Mouse (Mus musculus): ENCODE measurements at regions not wholly inside any gene's neighbourhood (a gene's known extent, or its start where the extent isn't known, plus 50 kb on each side); places are given as distances from the start of the nearest gene placed in this dataset.

GRCm38 (mm10) chr2:133467170-133468168, 84.5 kb upstream of the Bmp2 start:
- Histone ChIP-seq H3K9ac (replicated peaks) (no peak overlapping the region), H3K27me3 (no peaks in the 10 kb centered on the region), H3K27ac (replicated peaks) (no peak overlapping the region), H3K36me3 (no peaks in the 10 kb centered on the region), H3K4me3 (no peak overlapping the region), H3K9me3 (no peaks in the 10 kb centered on the region), H3K4me2 (replicated peaks) (no peak overlapping the region), H3K4me1 (no peaks in the 10 kb centered on the region)
- ATAC-seq (ENCODE audit: low FRiP score, low read depth): no peak
- WGBS: 93% methylated on average over 9 of the region's 9 CpGs

- Histone ChIP-seq H3K4me3 (no peak overlapping the region), H3K9ac (replicated peaks) (no peak overlapping the region), H3K9me3 (no peaks in the 10 kb centered on the region), H3K4me2 (replicated peaks) (no peak overlapping the region), H3K36me3 (no peaks in the 10 kb centered on the region), H3K4me1 (no peaks in the 10 kb centered on the region), H3K27ac (replicated peaks) (no peak overlapping the region), H3K27me3 (no peaks in the 10 kb centered on the region)
- 78% methylated on average over 5 of the region's 5 CpGs for WGBS
- no peak for ATAC-seq (ENCODE audit: low FRiP score, low read depth)
Observed at GRCm38 (mm10) chr2:133472966-133473744, 78.8 kb upstream of the Bmp2 start.

- Histone ChIP-seq H3K4me2 (replicated peaks) (no peak overlapping the region), H3K9me3 (no peaks in the 10 kb centered on the region), H3K27me3 (no peaks in the 10 kb centered on the region), H3K9ac (replicated peaks) (no peak overlapping the region), H3K4me3 (no peak overlapping the region), H3K36me3 (no peaks in the 10 kb centered on the region), H3K27ac (replicated peaks) (no peak overlapping the region), H3K4me1 (no peaks in the 10 kb centered on the region)
- ATAC-seq (ENCODE audit: low FRiP score, low read depth): no peak
- WGBS: 65% methylated on average over 1 of the region's 1 CpGs
Observed at GRCm38 (mm10) chr2:133474174-133474573, 77.8 kb upstream of the Bmp2 start.

GRCm38 (mm10) chr2:133480870-133481269, 71.1 kb upstream of the Bmp2 start:
- no peak overlapping the region for H3K4me2 ChIP-seq (replicated peaks)
- no peaks in the 10 kb centered on the region for H3K4me1 ChIP-seq
- no peak overlapping the region for H3K9ac ChIP-seq (replicated peaks)
- no peaks in the 10 kb centered on the region for H3K27me3 ChIP-seq
- 76% methylated on average over 3 of the region's 3 CpGs for WGBS
- ATAC-seq (ENCODE audit: low FRiP score, low read depth): no peak
- H3K27ac ChIP-seq (replicated peaks): no peak overlapping the region
- no peak overlapping the region for H3K4me3 ChIP-seq
- H3K36me3 ChIP-seq: no peaks in the 10 kb centered on the region
- H3K9me3 ChIP-seq: no peaks in the 10 kb centered on the region

GRCm38 (mm10) chr2:133481305-133481704, 70.7 kb upstream of the Bmp2 start:
- no peak for ATAC-seq (ENCODE audit: low FRiP score, low read depth)
- WGBS: 89% methylated on average over 6 of the region's 6 CpGs

GRCm38 (mm10) chr2:133481785-133482184, 70.2 kb upstream of the Bmp2 start:
- H3K9ac ChIP-seq (replicated peaks): no peak overlapping the region
- WGBS: 94% methylated on average over 3 of the region's 3 CpGs

More at GRCm38 (mm10) chr2:133481305-133481704, 70.7 kb upstream of the Bmp2 start:
- Histone ChIP-seq H3K9me3 (no peaks in the 10 kb centered on the region), H3K36me3 (no peaks in the 10 kb centered on the region), H3K4me2 (replicated peaks) (no peak overlapping the region), H3K4me1 (no peaks in the 10 kb centered on the region), H3K9ac (replicated peaks) (no peak overlapping the region), H3K4me3 (no peak overlapping the region), H3K27me3 (no peaks in the 10 kb centered on the region), H3K27ac (replicated peaks) (no peak overlapping the region)

GRCm38 (mm10) chr2:133495443-133495842, 56.5 kb upstream of the Bmp2 start:
- no peaks in the 10 kb centered on the region for H3K36me3 ChIP-seq
- H3K9ac ChIP-seq (replicated peaks): no peak overlapping the region
- no peaks in the 10 kb centered on the region for H3K4me1 ChIP-seq
- no peak overlapping the region for H3K4me2 ChIP-seq (replicated peaks)
- no peak overlapping the region for H3K4me3 ChIP-seq
- ATAC-seq (ENCODE audit: low FRiP score, low read depth): no peak
- WGBS: 75% methylated on average over 3 of the region's 3 CpGs
- H3K27ac ChIP-seq (replicated peaks): no peak overlapping the region
- H3K27me3 ChIP-seq: no peaks in the 10 kb centered on the region
- no peaks in the 10 kb centered on the region for H3K9me3 ChIP-seq

More at GRCm38 (mm10) chr2:133481785-133482184, 70.2 kb upstream of the Bmp2 start:
- H3K4me1 ChIP-seq: no peaks in the 10 kb centered on the region
- H3K9me3 ChIP-seq: no peaks in the 10 kb centered on the region
- no peaks in the 10 kb centered on the region for H3K27me3 ChIP-seq
- H3K4me3 ChIP-seq: no peak overlapping the region
- no peak overlapping the region for H3K4me2 ChIP-seq (replicated peaks)
- no peak overlapping the region for H3K27ac ChIP-seq (replicated peaks)
- no peaks in the 10 kb centered on the region for H3K36me3 ChIP-seq
- no peak for ATAC-seq (ENCODE audit: low FRiP score, low read depth)

GRCm38 (mm10) chr2:133496389-133496788, 55.6 kb upstream of the Bmp2 start:
- no peak overlapping the region for H3K27ac ChIP-seq (replicated peaks)
- no peaks in the 10 kb centered on the region for H3K36me3 ChIP-seq
- no peaks in the 10 kb centered on the region for H3K4me1 ChIP-seq
- no peak overlapping the region for H3K4me3 ChIP-seq
- H3K9me3 ChIP-seq: no peaks in the 10 kb centered on the region
- H3K9ac ChIP-seq (replicated peaks): no peak overlapping the region
- H3K4me2 ChIP-seq (replicated peaks): no peak overlapping the region
- ATAC-seq (ENCODE audit: low FRiP score, low read depth): no peak
- no peaks in the 10 kb centered on the region for H3K27me3 ChIP-seq

- Histone ChIP-seq H3K4me2 (replicated peaks) (no peak overlapping the region), H3K27ac (replicated peaks) (no peak overlapping the region), H3K4me3 (no peak overlapping the region), H3K9me3 (no peaks in the 10 kb centered on the region), H3K4me1 (no peaks in the 10 kb centered on the region), H3K9ac (replicated peaks) (no peak overlapping the region), H3K36me3 (no peaks in the 10 kb centered on the region), H3K27me3 (no peaks in the 10 kb centered on the region)
- 89% methylated on average over 4 of the region's 4 CpGs for WGBS
- no peak for ATAC-seq (ENCODE audit: low FRiP score, low read depth)
Observed at GRCm38 (mm10) chr2:133497071-133497470, 54.9 kb upstream of the Bmp2 start.

- Histone ChIP-seq H3K27ac (replicated peaks) (no peak overlapping the region), H3K4me2 (replicated peaks) (no peak overlapping the region), H3K9me3 (no peaks in the 10 kb centered on the region), H3K4me1 (no peaks in the 10 kb centered on the region), H3K27me3 (no peaks in the 10 kb centered on the region), H3K4me3 (no peak overlapping the region), H3K9ac (replicated peaks) (no peak overlapping the region), H3K36me3 (no peaks in the 10 kb centered on the region)
- WGBS: 76% methylated on average over 8 of the region's 8 CpGs
- no peak for ATAC-seq (ENCODE audit: low FRiP score, low read depth)
Observed at GRCm38 (mm10) chr2:133497541-133498185, 54.3 kb upstream of the Bmp2 start.

GRCm38 (mm10) chr2:133498186-133498571, 53.8 kb upstream of the Bmp2 start:
- Histone ChIP-seq H3K9ac (replicated peaks) (no peak overlapping the region), H3K27me3 (no peaks in the 10 kb centered on the region), H3K36me3 (no peaks in the 10 kb centered on the region), H3K4me1 (no peaks in the 10 kb centered on the region), H3K9me3 (no peaks in the 10 kb centered on the region), H3K4me2 (replicated peaks) (no peak overlapping the region), H3K4me3 (no peak overlapping the region), H3K27ac (replicated peaks) (no peak overlapping the region)
- WGBS: 88% methylated on average over 2 of the region's 2 CpGs
- no peak for ATAC-seq (ENCODE audit: low FRiP score, low read depth)

GRCm38 (mm10) chr2:133498717-133499143, 53.2 kb upstream of the Bmp2 start:
- H3K27ac ChIP-seq (replicated peaks): no peak overlapping the region
- H3K9me3 ChIP-seq: no peaks in the 10 kb centered on the region
- no peak overlapping the region for H3K4me2 ChIP-seq (replicated peaks)
- H3K4me3 ChIP-seq: no peak overlapping the region
- no peaks in the 10 kb centered on the region for H3K27me3 ChIP-seq
- WGBS: 76% methylated on average over 3 of the region's 3 CpGs
- no peak overlapping the region for H3K9ac ChIP-seq (replicated peaks)
- no peaks in the 10 kb centered on the region for H3K36me3 ChIP-seq
- no peaks in the 10 kb centered on the region for H3K4me1 ChIP-seq
- ATAC-seq (ENCODE audit: low FRiP score, low read depth): no peak
